Mouse (Mus musculus) olfactory bulb, adult 2 months (tissue): Measurements from ENCODE around the gene Dmrt3.

Experiments
- CTCF ChIP-seq: fragments of 200-500 bp; IDR thresholded peaks from 2 replicates; pipeline ENCODE4 v1.5.1; 2012; ENCODE audit warnings: low read depth, mild to moderate bottlenecking, low read length, moderate library complexity; ENCODE audit not compliant: insufficient read depth
- POLR2A ChIP-seq: fragments of 200-500 bp; IDR thresholded peaks from 2 replicates; pipeline ENCODE4 v1.6.1; 2012; ENCODE audit warnings: mild to moderate bottlenecking, low read depth, low read length, moderate library complexity; ENCODE audit not compliant: insufficient read depth

- TF ChIP-seq CTCF: no peak
- TF ChIP-seq POLR2A: no peak
Measured at GRCm38 (mm10) chr19:25615889-25616288, 5.8 kb downstream of the Dmrt3 start.
